Mouse (Mus musculus) liver, embryonic 14.5 days (tissue): ENCODE measurements around the gene Cdh7.

Source experiments
- CTCF ChIP-seq: IDR thresholded peaks from 2 replicates; pipeline ENCODE4 v1.5.1; 2016; ENCODE audit warnings: antibody characterized with exemption, low read depth, control low read depth
- EP300 ChIP-seq: IDR thresholded peaks from 2 replicates; pipeline ENCODE4 v1.6.1; 2016; ENCODE audit warnings: antibody characterized with exemption, low read depth

DNA sequence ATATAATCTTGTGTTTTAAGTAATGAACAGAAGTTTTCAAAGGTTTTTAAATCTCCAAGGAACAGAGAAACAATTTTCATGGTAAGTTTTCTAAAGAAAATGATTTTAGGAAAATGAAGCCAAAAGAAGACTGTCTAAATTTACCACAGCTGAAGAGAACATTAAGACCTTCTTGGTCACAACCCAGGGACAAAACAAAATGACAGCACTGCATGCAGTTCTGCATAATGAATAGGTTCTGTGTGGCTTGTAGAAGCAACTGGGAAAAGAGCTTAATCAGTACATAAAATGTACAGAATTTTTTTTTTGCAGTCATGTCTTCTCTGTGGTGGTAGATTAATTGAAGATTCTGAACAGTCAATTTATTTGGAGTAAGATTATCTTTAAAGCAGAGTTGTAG lies 96.2 kb downstream of the Cdh7 start:
- TF ChIP-seq CTCF (no peak), EP300 (no peak)
